Mouse (Mus musculus): ENCODE measurements at regions not wholly inside any gene's neighbourhood (a gene's known extent, or its start where the extent isn't known, plus 50 kb on each side); places are given as distances from the start of the nearest gene placed in this dataset.

DNA sequence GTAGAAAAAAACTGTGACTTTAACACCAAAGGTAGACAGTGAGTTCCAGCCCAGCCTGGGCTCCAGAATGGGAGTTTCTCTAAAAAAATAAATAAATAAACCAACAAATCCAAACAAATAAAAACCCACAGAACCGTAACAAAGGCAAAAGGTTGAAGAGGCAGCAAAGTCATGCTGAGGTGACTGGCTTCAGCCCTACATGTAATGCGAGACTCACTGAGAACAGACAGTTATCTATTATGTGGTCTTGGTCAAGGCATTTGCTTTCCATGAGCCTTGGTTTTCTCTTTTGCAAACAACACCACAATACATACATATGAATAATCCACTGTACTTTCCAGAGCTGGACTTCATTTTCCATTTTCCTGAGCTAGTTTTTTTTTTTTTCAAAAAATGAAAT, 516.6 kb upstream of the Adam5 start:
- no peak overlapping the region for H3K27ac ChIP-seq (ENCODE audit: low read length)
- no peaks in the 10 kb centered on the region for H3K9me3 ChIP-seq (ENCODE audit: low read length)
- no peaks in the 10 kb centered on the region for H3K36me3 ChIP-seq (ENCODE audit: insufficient read depth, low read length)
- TF ChIP-seq EP300 (IDR thresholded peaks at IDR 0.05) (no peak), CTCF (IDR thresholded peaks at IDR 0.05) (no peak)
- no peaks in the 10 kb centered on the region for H3K4me1 ChIP-seq (ENCODE audit: insufficient read depth, low read depth, low read length)
- H3K4me2 ChIP-seq (replicated peaks; ENCODE audit: low read depth, low read length) = no peak overlapping the region
- no peaks in the 10 kb centered on the region for H3K27me3 ChIP-seq (replicated peaks; ENCODE audit: insufficient read depth, low read length)
- H3K9ac ChIP-seq (replicated peaks; ENCODE audit: low read depth) = no peak overlapping the region
- 73% methylated on average over 2 of the region's 2 CpGs for WGBS
- no peak overlapping the region for H3K4me3 ChIP-seq (ENCODE audit: low read depth, low read length)
- no peak for DNase-seq (ENCODE audit: low spot score)
- ATAC-seq = no peak

DNA sequence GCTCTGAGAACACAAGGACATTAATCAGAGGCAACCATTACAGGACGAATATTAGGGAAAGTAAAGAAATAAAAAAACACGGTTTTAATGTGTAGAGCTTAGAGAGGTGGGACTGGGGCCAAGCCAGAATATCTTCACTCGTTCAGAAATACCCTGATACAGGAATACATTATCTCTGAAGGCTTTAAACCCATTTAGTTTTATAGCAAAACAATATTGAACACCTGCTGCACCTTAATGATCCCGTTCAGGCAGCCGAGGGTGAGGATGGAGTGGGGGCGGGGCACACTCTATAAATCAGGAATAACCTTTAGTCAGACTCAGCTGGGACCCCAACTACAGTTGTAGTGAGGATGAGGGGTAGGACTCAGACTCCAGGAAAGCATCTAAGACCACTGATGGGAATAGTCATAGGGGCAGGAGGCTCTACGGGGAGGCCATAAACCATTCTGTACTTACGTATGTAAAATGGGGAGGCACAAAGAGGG, 508.0 kb upstream of the Adam5 start:
- ATAC-seq (no peak), DNase-seq (ENCODE audit: low spot score) (no peak)
- WGBS = 75% methylated on average over 8 of the region's 8 CpGs
- no peaks in the 10 kb centered on the region for H3K4me1 ChIP-seq (ENCODE audit: insufficient read depth, low read depth, low read length)
- no peak overlapping the region for H3K27ac ChIP-seq (ENCODE audit: low read length)
- no peaks in the 10 kb centered on the region for H3K27me3 ChIP-seq (replicated peaks; ENCODE audit: insufficient read depth, low read length)
- H3K36me3 ChIP-seq (ENCODE audit: insufficient read depth, low read length) = no peaks in the 10 kb centered on the region
- no peak overlapping the region for H3K4me3 ChIP-seq (ENCODE audit: low read depth, low read length)
- no peak overlapping the region for H3K4me2 ChIP-seq (replicated peaks; ENCODE audit: low read depth, low read length)
- no peak overlapping the region for H3K9ac ChIP-seq (replicated peaks; ENCODE audit: low read depth)
- TF ChIP-seq EP300 (IDR thresholded peaks at IDR 0.05) = no peak
- no peak for TF ChIP-seq CTCF (IDR thresholded peaks at IDR 0.05)
- no peaks in the 10 kb centered on the region for H3K9me3 ChIP-seq (ENCODE audit: low read length)

DNA sequence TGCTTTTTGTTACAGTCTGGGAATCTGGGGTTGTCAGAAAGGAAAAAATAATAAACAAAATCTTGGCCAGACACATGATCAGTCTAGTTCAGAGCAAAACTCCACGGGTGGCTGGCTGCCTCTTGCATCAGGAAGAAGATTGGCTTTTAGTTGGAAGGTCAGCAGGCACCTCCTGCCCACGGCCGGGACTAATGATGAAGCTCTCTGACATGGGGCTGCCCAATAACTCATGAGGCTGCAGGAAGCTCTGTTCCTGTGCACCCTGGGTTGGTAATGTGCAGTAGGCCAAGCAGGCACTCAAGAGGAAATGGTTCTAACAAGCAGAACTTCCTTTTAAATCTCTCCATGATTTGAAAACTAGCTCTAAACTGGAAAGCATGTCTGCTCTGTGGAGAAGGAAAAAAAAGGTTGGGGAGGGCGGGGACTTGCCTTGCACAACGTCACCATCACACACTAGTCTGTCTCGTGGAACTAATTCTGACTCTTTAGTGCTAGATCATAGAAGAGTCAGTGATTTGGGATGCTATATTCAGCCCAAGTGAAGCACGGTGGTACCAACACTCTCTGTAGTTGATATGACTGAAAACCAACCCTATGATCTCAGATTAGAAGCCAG, 507.1 kb upstream of the Adam5 start:
- Histone ChIP-seq H3K27ac (ENCODE audit: low read length) (no peak overlapping the region), H3K4me1 (ENCODE audit: insufficient read depth, low read depth, low read length) (no peaks in the 10 kb centered on the region), H3K4me2 (replicated peaks; ENCODE audit: low read depth, low read length) (no peak overlapping the region), H3K36me3 (ENCODE audit: insufficient read depth, low read length) (no peaks in the 10 kb centered on the region), H3K4me3 (ENCODE audit: low read depth, low read length) (no peak overlapping the region), H3K9ac (replicated peaks; ENCODE audit: low read depth) (no peak overlapping the region), H3K27me3 (replicated peaks; ENCODE audit: insufficient read depth, low read length) (no peaks in the 10 kb centered on the region), H3K9me3 (ENCODE audit: low read length) (no peaks in the 10 kb centered on the region)
- peak; percentile 35 for DNase-seq (ENCODE audit: low spot score)
- WGBS = 41% methylated on average over 7 of the region's 7 CpGs
- ATAC-seq = peak; percentile 54
- TF ChIP-seq CTCF (IDR thresholded peaks at IDR 0.05) = no peak
- no peak for TF ChIP-seq EP300 (IDR thresholded peaks at IDR 0.05)

DNA sequence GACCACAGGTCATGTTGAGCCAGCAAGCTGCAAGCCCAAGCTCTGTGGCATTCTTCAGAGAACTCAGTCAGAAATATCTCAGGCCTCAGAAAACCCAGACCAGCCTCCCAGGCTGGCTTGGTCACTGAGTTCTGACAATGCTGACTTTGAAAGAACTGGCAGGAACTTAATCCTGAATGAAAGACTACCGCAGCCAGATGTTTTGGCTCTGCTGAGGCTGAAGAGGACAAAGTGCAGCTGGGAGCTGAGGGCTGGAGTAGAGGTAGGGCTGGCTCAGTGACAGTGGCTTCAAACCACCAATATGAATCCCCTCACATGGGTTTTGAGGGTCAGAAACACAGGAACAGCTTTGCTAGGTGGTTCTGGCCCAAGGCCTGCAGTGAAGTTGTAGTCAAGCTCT, 505.6 kb upstream of the Adam5 start:
- no peak overlapping the region for H3K4me2 ChIP-seq (replicated peaks; ENCODE audit: low read depth, low read length)
- no peak overlapping the region for H3K4me3 ChIP-seq (ENCODE audit: low read depth, low read length)
- no peak overlapping the region for H3K9ac ChIP-seq (replicated peaks; ENCODE audit: low read depth)
- H3K9me3 ChIP-seq (ENCODE audit: low read length) = no peaks in the 10 kb centered on the region
- no peaks in the 10 kb centered on the region for H3K36me3 ChIP-seq (ENCODE audit: insufficient read depth, low read length)
- H3K27ac ChIP-seq (ENCODE audit: low read length) = no peak overlapping the region
- no peaks in the 10 kb centered on the region for H3K27me3 ChIP-seq (replicated peaks; ENCODE audit: insufficient read depth, low read length)
- peak; percentile 39 for DNase-seq (ENCODE audit: low spot score)
- H3K4me1 ChIP-seq (ENCODE audit: insufficient read depth, low read depth, low read length) = no peaks in the 10 kb centered on the region
- ATAC-seq = peak; percentile 19; the same call in 1 of the 2 replicates
- WGBS = 46% methylated on average over 1 of the region's 1 CpGs
- no peak for TF ChIP-seq EP300 (IDR thresholded peaks at IDR 0.05)
- TF ChIP-seq CTCF (IDR thresholded peaks at IDR 0.05) = no peak

DNA sequence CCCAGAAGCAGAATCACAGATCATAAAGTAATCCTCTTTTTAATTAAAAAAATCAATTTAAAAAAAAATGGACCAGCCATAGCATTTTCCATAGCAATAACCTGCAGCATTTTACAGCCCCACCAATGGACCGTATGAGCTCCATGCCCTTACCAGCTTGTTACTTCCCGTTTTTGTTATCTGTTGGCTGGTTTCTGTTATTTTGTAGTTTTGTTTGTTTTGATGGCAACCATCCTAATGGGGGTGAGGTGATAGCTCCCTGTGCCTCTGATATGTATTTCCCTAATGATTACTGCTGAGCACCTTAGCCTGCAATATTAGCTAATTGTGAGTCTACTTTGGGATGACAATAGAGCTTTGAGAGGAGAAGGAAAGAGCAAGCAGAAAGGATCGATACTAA, 504.1 kb upstream of the Adam5 start:
- no peak for DNase-seq (ENCODE audit: low spot score)
- Histone ChIP-seq H3K4me2 (replicated peaks; ENCODE audit: low read depth, low read length) (no peak overlapping the region), H3K9me3 (ENCODE audit: low read length) (no peaks in the 10 kb centered on the region), H3K4me3 (ENCODE audit: low read depth, low read length) (no peak overlapping the region), H3K4me1 (ENCODE audit: insufficient read depth, low read depth, low read length) (no peaks in the 10 kb centered on the region), H3K27ac (ENCODE audit: low read length) (no peak overlapping the region), H3K9ac (replicated peaks; ENCODE audit: low read depth) (no peak overlapping the region), H3K27me3 (replicated peaks; ENCODE audit: insufficient read depth, low read length) (no peaks in the 10 kb centered on the region), H3K36me3 (ENCODE audit: insufficient read depth, low read length) (no peaks in the 10 kb centered on the region)
- TF ChIP-seq CTCF (IDR thresholded peaks at IDR 0.05) (no peak), EP300 (IDR thresholded peaks at IDR 0.05) (no peak)
- WGBS = 63% methylated on average over 3 of the region's 3 CpGs
- ATAC-seq = no peak

DNA sequence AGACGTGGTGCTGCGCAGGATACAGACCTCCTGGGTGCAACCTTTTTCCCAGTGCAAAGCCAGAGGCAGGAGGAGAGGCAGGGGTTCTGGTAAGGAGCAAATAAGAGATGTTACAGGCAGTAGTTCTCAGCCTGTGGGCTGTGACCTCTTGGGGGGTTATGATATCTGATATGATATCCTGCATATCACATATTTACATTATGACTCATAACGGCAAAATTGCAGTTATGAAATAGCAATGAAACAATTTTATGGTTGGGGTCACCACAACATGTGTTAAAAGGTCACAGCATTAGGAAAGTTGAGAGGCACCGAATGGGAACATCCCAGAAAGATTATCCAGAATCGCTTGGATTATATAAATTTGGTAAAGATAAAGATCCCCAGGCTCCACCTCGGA, 502.8 kb upstream of the Adam5 start:
- DNase-seq (ENCODE audit: low spot score) (no peak), ATAC-seq (no peak)
- no peaks in the 10 kb centered on the region for H3K27me3 ChIP-seq (replicated peaks; ENCODE audit: insufficient read depth, low read length)
- no peak overlapping the region for H3K27ac ChIP-seq (ENCODE audit: low read length)
- H3K4me1 ChIP-seq (ENCODE audit: insufficient read depth, low read depth, low read length) = no peaks in the 10 kb centered on the region
- no peak overlapping the region for H3K4me3 ChIP-seq (ENCODE audit: low read depth, low read length)
- no peak overlapping the region for H3K4me2 ChIP-seq (replicated peaks; ENCODE audit: low read depth, low read length)
- TF ChIP-seq EP300 (IDR thresholded peaks at IDR 0.05) (no peak), CTCF (IDR thresholded peaks at IDR 0.05) (no peak)
- no peak overlapping the region for H3K9ac ChIP-seq (replicated peaks; ENCODE audit: low read depth)
- H3K9me3 ChIP-seq (ENCODE audit: low read length) = no peaks in the 10 kb centered on the region
- H3K36me3 ChIP-seq (ENCODE audit: insufficient read depth, low read length) = no peaks in the 10 kb centered on the region
- 78% methylated on average over 6 of the region's 6 CpGs for WGBS

DNA sequence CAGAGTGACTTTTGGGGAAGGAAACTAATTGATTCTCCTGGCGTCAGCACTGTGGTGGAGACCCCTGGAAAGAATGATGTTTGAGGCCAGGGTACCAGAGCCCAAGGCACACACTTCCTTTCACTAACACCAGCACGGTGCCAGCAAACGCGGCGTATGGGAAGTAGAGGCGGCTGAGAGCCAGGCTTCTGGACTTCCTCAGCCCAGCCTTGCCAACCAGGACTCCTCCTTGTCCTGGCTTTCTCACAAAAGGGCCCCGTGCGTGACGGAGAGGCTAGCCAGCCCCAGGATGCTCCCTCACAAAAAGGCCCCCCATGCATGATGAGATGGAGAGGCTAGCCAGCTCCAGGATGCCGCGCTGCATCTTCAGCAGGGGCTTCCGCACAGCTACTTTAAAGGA, 502.1 kb upstream of the Adam5 start:
- Histone ChIP-seq H3K4me1 (ENCODE audit: insufficient read depth, low read depth, low read length) (no peaks in the 10 kb centered on the region), H3K36me3 (ENCODE audit: insufficient read depth, low read length) (no peaks in the 10 kb centered on the region), H3K27ac (ENCODE audit: low read length) (no peak overlapping the region), H3K4me3 (ENCODE audit: low read depth, low read length) (no peak overlapping the region), H3K4me2 (replicated peaks; ENCODE audit: low read depth, low read length) (no peak overlapping the region), H3K27me3 (replicated peaks; ENCODE audit: insufficient read depth, low read length) (no peaks in the 10 kb centered on the region), H3K9me3 (ENCODE audit: low read length) (no peaks in the 10 kb centered on the region), H3K9ac (replicated peaks; ENCODE audit: low read depth) (no peak overlapping the region)
- 40% methylated on average over 12 of the region's 12 CpGs for WGBS
- ATAC-seq (no peak), DNase-seq (ENCODE audit: low spot score) (peak; percentile 34)
- TF ChIP-seq EP300 (IDR thresholded peaks at IDR 0.05) (no peak), CTCF (IDR thresholded peaks at IDR 0.05) (no peak)

Data from lung, postnatal 0 days (tissue).